Mouse (Mus musculus) neural tube, embryonic 12.5 days (tissue): ENCODE measurements around the gene Slc6a2. TPM values are rescaled to one million over a fixed set of nuclear protein-coding genes. Genes with fewer than 3 reads are reported as not detected.

Source experiments
- ATAC-seq: fragments of 200-750 bp; cut with Nextera tagmentation; 2 replicates; pipeline ENCODE4 v1.8.0; 2017; ENCODE audit warnings: low read depth, mild to moderate bottlenecking, moderate TSS enrichment, moderate library complexity; ENCODE audit not compliant: low FRiP score
- H3K27ac ChIP-seq: fragments of 300-500 bp; sonication (generic); 2 replicates; pipeline ENCODE4 v1.5.1; 2016
- H3K27me3 ChIP-seq: fragments of 300-500 bp; sonication (generic); replicated peaks from 2 replicates; pipeline ENCODE4 v1.6.1; 2016; ENCODE audit warnings: mild to moderate bottlenecking
- H3K36me3 ChIP-seq: fragments of 300-500 bp; sonication (generic); 2 replicates; pipeline ENCODE4 v1.6.1; 2016; ENCODE audit warnings: mild to moderate bottlenecking
- H3K4me1 ChIP-seq: fragments of 300-500 bp; sonication (generic); 2 replicates; pipeline ENCODE4 v1.6.1; 2016
- H3K4me2 ChIP-seq: fragments of 300-500 bp; sonication (generic); replicated peaks from 2 replicates; pipeline ENCODE4 v1.6.1; 2016; ENCODE audit warnings: mild to moderate bottlenecking
- H3K4me3 ChIP-seq: fragments of 300-500 bp; sonication (generic); 2 replicates; pipeline ENCODE4 v1.5.1; 2016
- H3K9ac ChIP-seq: fragments of 300-500 bp; sonication (generic); 2 replicates; pipeline ENCODE4 v1.6.1; 2016; ENCODE audit warnings: mild to moderate bottlenecking
- H3K9me3 ChIP-seq: fragments of 300-500 bp; sonication (generic); 2 replicates; pipeline ENCODE4 v1.6.1; 2016; ENCODE audit warnings: mild to moderate bottlenecking
- WGBS: fragments of 180-500 bp; shearing (Covaris S2); methylation state at CpG from one replicate; pipeline ENCODE4 v1.1.7; 2016; 5-methylcytosine and 5-hydroxymethylcytosine counted together
- polyA plus RNA-seq: library from polyadenylated mRNA; unstranded; fragments of >200 nt; fragmentation: Nextera tagmentation; extraction: Ambion mirVana; gene quantifications from 2 replicates; pipeline ENCODE4 v1.2.1, GENCODE M21; 2016

The Slc6a2 gene
- polyA plus RNA-seq: 0.03 and 0.06 TPM in 2 replicates

DNA sequence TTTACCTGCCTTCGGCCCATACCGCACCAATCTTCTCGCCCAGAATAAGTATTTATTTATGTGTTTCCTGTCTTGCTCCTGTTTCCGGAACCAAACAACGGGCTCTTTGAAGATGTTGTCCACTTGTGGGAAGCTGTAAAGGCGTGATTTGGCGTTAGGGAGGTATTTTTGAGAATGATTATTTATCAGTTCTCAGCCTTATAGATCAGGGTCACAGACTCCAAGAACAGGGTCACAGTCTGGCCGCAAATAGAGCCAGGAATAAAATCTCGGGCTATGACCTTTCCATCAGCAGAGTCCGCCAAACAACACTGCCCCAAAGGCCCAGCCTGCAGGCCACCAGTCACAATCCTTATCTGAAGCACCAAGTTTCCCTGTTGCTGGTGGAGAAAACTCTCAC lies at the start of gene Slc6a2:
Gene Slc6a2 (plus strand): TSS at position 301 of the 400 bp plus-strand sequence.
- ATAC-seq: no peak
- H3K4me2 ChIP-seq: peak within 1 kb of the TSS; percentile 79
- peaks cover 39% of the 10 kb centered on the region for H3K27me3 ChIP-seq
- H3K36me3 ChIP-seq: no peaks in the 10 kb centered on the region
- peak within 1 kb of the TSS; percentile 39 for H3K4me3 ChIP-seq
- H3K4me1 ChIP-seq: peaks cover 14% of the 10 kb centered on the region
- no peaks in the 10 kb centered on the region for H3K9me3 ChIP-seq
- H3K27ac ChIP-seq: no peak within 1 kb of the TSS
- WGBS: 73% methylated on average over 10 of the region's 10 CpGs
- H3K9ac ChIP-seq: no peak within 1 kb of the TSS

DNA sequence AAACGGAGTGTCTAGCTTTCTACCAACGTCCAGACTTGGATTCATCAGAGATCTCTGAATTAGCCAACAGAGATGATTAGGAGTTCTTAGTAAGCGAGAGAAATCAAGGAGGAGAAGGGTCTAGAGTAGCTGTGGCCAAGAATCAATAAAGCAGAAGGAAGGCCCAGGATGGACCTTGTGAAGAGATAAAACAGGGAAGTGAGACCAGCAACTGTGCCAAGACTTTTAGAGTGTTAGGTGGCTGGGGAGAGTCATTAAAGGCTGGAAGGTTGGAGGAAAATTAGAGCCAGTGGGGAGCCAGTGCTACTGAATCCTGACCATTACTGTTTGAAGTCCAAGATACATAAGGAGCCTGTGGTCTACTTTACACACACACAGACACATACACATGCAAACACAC lies 48.4 kb upstream of the Slc6a2 start:
- Histone ChIP-seq H3K9ac (no peak overlapping the region), H3K4me3 (no peak overlapping the region), H3K4me1 (no peaks in the 10 kb centered on the region), H3K9me3 (no peaks in the 10 kb centered on the region), H3K4me2 (no peak overlapping the region), H3K27me3 (no peaks in the 10 kb centered on the region), H3K36me3 (no peaks in the 10 kb centered on the region), H3K27ac (no peak overlapping the region)
- no peak for ATAC-seq
- 82% methylated on average over 3 of the region's 3 CpGs for WGBS

DNA sequence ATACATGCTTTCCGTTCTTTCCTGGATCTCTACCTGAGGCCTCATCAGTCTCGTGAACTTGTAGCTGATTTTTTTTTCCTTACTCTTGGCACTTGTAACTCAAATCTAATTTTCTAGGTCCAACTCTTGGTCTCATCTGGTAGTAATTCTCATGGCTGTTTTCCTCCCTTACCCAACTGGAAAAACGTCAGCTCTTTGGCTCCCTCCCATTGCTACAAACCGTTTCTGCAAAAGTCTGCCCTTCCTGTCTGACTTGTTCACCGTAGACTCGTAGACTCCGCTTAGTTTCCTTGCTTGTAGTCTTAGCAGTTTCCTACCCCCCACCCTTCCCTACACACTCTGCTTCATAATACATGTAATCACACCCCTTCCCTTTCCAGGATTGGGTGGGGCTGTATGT lies 46.5 kb upstream of the Slc6a2 start:
- H3K36me3 ChIP-seq: no peaks in the 10 kb centered on the region
- no peak overlapping the region for H3K27ac ChIP-seq
- H3K4me3 ChIP-seq: no peak overlapping the region
- no peak overlapping the region for H3K9ac ChIP-seq
- WGBS: 86% methylated on average over 7 of the region's 7 CpGs
- H3K9me3 ChIP-seq: no peaks in the 10 kb centered on the region
- H3K27me3 ChIP-seq: no peaks in the 10 kb centered on the region
- no peaks in the 10 kb centered on the region for H3K4me1 ChIP-seq
- no peak overlapping the region for H3K4me2 ChIP-seq
- ATAC-seq: no peak

DNA sequence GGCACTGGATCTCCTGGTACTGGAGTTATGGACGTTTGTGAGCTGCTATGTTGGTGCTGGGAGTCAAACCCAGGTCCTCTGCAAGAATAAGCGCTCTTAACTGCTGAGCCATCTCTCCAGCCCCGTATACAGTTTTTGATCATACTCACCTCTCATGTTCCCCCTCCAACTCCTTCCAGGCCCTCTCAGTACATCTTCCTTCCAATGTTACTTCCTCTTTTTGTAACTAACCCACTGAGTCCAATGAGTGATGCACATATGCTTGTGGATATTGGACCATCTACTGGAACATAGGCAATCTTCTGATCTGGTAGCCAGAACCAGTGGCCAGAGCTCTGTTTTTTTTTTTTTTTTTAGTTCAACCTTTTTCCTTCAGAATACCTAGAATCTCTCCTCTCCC lies 43.8 kb upstream of the Slc6a2 start:
- Histone ChIP-seq H3K4me1 (no peaks in the 10 kb centered on the region), H3K4me3 (no peak overlapping the region), H3K4me2 (no peak overlapping the region), H3K27ac (no peak overlapping the region), H3K27me3 (no peaks in the 10 kb centered on the region), H3K9me3 (no peaks in the 10 kb centered on the region), H3K9ac (no peak overlapping the region), H3K36me3 (no peaks in the 10 kb centered on the region)
- WGBS: 92% methylated on average over 3 of the region's 3 CpGs
- no peak for ATAC-seq

DNA sequence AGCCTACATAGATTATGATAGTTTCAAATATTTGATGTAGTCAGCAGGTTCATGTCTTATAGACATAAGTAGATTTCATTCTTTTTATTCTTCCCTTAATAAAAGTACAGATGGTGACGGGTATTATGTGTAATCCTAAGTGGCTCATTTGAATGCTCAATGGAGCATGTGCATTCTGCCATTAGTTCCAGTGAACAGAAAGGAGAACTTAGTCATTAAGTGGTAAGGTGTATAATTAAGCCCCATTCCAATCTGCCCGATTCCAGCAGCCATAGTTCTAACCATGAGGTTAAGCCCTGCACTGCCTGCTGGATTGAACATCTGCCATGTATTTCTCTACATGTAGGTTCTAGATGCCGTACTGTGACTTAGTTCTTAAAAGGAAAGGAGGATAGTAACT lies 38.1 kb upstream of the Slc6a2 start:
- no peak overlapping the region for H3K4me2 ChIP-seq
- 70% methylated on average over 3 of the region's 3 CpGs for WGBS
- H3K36me3 ChIP-seq: no peaks in the 10 kb centered on the region
- no peak overlapping the region for H3K9ac ChIP-seq
- no peak overlapping the region for H3K4me3 ChIP-seq
- no peaks in the 10 kb centered on the region for H3K9me3 ChIP-seq
- ATAC-seq: no peak
- H3K27ac ChIP-seq: no peak overlapping the region
- no peaks in the 10 kb centered on the region for H3K4me1 ChIP-seq
- H3K27me3 ChIP-seq: no peaks in the 10 kb centered on the region

DNA sequence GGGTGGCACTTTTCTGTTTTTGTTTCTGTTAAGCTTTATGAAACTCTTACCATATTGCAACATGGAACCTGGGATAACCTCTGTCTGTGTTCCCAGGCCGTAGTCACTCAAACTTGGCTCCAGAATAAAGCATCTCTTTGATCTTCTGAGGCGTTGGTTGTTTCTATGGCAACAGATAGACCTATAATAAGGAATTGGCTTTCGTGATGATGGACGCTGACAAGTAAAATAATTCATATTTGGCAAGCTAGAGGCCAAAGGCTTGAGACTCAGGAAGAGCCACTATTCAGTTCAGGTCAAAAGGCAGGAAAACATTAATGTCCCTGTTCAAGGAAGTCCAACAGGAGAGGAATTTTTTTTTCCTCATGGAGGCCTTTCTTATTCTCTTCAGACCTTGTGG lies 30.9 kb upstream of the Slc6a2 start:
- no peak overlapping the region for H3K4me3 ChIP-seq
- WGBS: 73% methylated on average over 4 of the region's 4 CpGs
- no peaks in the 10 kb centered on the region for H3K27me3 ChIP-seq
- no peaks in the 10 kb centered on the region for H3K9me3 ChIP-seq
- no peaks in the 10 kb centered on the region for H3K36me3 ChIP-seq
- no peaks in the 10 kb centered on the region for H3K4me1 ChIP-seq
- ATAC-seq: no peak
- H3K4me2 ChIP-seq: no peak overlapping the region
- H3K9ac ChIP-seq: no peak overlapping the region
- H3K27ac ChIP-seq: no peak overlapping the region

DNA sequence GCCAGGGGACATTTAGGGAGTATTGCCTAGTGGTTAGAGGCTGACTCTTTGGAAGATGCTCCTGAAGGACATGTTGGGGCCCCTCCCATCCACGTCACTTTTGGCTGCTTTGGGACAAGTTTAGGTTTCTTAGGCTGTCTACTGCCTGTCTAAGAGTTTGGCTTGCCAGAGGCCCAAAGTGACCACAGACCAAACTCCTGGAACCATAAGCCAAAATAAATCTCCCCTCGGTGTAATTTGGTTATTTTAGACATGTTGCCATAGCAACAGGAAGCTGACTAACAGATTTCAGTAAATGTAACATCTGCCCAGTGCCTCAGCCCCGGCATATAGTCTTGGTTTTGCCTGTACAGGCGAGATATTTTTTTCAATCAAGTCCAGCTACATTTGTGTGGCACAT lies 21.8 kb upstream of the Slc6a2 start:
- Histone ChIP-seq H3K9me3 (no peaks in the 10 kb centered on the region), H3K4me1 (no peaks in the 10 kb centered on the region), H3K36me3 (no peaks in the 10 kb centered on the region), H3K4me3 (no peak overlapping the region), H3K27ac (no peak overlapping the region), H3K4me2 (no peak overlapping the region), H3K27me3 (no peaks in the 10 kb centered on the region), H3K9ac (no peak overlapping the region)
- WGBS: 87% methylated on average over 4 of the region's 4 CpGs
- ATAC-seq: no peak

DNA sequence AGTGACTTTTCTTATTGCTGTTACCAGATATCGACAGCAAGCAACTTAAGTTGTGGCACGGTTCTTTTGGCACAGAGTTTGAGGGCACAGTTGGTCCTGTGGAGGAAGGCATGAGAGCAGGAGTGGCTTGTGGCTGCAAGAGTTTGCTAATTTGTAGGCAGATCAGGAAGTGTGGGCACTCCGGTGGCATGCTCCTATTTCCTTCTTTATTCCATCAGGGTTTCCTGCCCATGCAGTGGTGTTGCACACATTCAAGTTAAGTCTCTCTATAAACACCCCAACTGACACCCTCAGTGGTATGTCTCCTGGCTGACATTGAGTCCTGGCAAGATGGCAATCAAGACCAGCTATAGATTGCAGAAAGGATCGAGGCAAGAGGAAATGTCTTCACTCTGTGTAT lies 10.8 kb upstream of the Slc6a2 start:
- Histone ChIP-seq H3K27me3 (no peaks in the 10 kb centered on the region), H3K27ac (no peak overlapping the region), H3K4me3 (no peak overlapping the region), H3K4me1 (no peaks in the 10 kb centered on the region), H3K4me2 (no peak overlapping the region), H3K9me3 (no peaks in the 10 kb centered on the region), H3K9ac (no peak overlapping the region), H3K36me3 (no peaks in the 10 kb centered on the region)
- WGBS: 93% methylated on average over 4 of the region's 4 CpGs
- no peak for ATAC-seq

DNA sequence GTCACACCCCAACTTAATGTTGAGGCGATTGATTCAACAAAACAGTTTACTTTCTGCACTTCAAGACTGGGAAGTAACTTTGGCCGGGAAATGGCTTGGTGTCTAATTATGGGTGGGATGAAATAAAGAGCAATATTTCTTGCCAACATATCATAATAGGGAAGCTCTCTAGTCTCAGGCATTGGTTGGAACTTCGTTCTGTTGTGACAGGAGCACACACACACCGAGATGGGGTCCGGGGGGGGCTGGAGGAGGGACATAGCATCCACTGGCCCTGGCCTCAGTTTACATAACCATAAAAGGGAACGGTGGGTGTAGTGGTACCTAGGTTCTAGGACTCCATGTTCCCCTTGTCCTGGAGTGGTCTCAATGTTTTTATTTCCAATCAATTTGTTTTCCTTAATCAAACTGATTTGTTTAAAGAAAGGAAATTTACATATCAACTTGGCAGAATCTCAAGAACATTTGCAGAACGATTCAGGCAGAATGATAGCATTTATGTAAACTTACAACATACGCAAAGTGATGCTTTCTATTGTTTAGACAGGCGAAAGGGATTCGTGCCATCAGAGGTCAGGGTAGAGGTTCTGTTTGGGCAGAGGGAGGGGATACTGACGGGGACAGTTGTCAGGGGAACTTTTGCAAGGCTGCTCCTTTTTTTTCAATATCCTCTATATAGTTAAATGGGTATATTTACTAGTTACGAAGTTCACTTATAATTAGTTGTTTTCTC lies 9.1 kb upstream of the Slc6a2 start:
- H3K9ac ChIP-seq: no peak overlapping the region
- no peak for ATAC-seq
- no peaks in the 10 kb centered on the region for H3K9me3 ChIP-seq
- no peaks in the 10 kb centered on the region for H3K4me1 ChIP-seq
- H3K36me3 ChIP-seq: no peaks in the 10 kb centered on the region
- H3K27ac ChIP-seq: no peak overlapping the region
- no peak overlapping the region for H3K4me2 ChIP-seq
- 83% methylated on average over 12 of the region's 12 CpGs for WGBS
- H3K4me3 ChIP-seq: no peak overlapping the region
- H3K27me3 ChIP-seq: no peaks in the 10 kb centered on the region

DNA sequence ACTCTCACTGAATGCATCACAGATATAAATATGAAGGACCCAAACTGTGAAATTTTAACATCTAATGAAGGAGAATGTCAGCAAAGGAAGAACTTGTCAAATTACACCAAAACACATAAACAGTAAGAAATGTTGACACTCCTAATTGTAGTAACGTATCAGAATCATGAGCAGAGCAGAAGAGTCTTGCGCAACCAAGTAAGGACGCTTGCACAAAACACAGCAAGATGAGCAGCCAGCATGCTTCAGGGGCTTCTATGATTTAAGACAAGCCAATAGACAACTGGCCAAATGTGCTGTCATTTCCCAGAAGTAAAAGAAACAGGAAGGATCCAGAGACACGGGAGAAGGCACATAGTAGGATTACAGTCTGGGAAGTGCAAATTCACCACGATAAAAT lies 5.8 kb upstream of the Slc6a2 start:
- ATAC-seq: no peak
- no peak overlapping the region for H3K4me3 ChIP-seq
- no peaks in the 10 kb centered on the region for H3K36me3 ChIP-seq
- no peak overlapping the region for H3K27ac ChIP-seq
- H3K9ac ChIP-seq: no peak overlapping the region
- peaks cover 6% of the 10 kb centered on the region for H3K27me3 ChIP-seq
- H3K9me3 ChIP-seq: no peaks in the 10 kb centered on the region
- no peak overlapping the region for H3K4me2 ChIP-seq
- 87% methylated on average over 5 of the region's 5 CpGs for WGBS
- no peaks in the 10 kb centered on the region for H3K4me1 ChIP-seq

DNA sequence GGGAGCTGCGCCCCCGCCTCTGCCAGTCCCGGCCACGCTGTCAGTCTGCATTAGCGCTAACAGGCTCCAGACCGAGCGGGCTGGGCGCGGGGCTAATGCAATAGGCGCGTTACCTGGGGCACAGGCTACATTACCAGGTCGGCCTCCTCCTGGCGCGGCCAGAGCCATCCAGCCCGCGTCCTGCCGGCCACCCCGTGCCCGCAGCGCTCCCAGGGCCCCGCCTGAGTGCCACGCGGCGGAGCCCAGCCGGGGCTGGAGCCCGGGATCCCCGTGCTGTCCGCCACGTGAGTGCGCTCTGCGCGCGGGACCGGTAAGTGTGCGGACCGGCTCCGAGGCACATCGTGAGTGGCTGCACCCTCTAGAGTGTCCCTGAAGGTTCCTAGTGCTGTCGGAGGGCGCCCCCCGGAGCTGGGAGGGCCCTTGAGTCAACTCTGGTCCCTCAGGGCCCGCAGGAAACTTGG lies 602 bp downstream of the Slc6a2 start:
- H3K4me1 ChIP-seq: peaks cover 14% of the 10 kb centered on the region
- H3K4me3 ChIP-seq: peak overlapping the region; percentile 39
- no peak overlapping the region for H3K9ac ChIP-seq
- no peaks in the 10 kb centered on the region for H3K36me3 ChIP-seq
- peaks cover 39% of the 10 kb centered on the region for H3K27me3 ChIP-seq
- no peaks in the 10 kb centered on the region for H3K9me3 ChIP-seq
- H3K4me2 ChIP-seq: peak overlapping the region; percentile 79
- ATAC-seq: no peak
- under 1% methylated on average over 42 of the region's 42 CpGs for WGBS
- no peak overlapping the region for H3K27ac ChIP-seq

DNA sequence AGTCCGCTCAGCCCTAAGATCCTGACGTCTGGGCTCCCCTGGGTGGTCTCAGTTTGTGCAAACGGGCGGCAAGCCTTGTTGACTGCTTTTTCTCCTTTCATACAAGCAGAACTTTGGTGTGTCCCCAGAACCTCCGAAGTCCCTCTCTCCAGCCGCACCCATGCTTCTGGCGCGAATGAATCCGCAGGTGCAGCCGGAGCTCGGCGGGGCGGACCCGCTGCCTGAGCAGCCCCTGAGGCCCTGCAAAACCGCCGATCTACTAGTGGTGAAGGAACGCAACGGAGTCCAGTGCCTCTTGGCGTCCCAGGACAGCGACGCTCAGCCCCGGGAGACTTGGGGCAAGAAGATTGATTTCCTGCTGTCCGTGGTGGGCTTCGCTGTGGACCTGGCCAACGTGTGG lies 1.2 kb downstream of the Slc6a2 start:
- ATAC-seq: no peak
- peaks cover 39% of the 10 kb centered on the region for H3K27me3 ChIP-seq
- WGBS: 2% methylated on average over 25 of the region's 25 CpGs

DNA sequence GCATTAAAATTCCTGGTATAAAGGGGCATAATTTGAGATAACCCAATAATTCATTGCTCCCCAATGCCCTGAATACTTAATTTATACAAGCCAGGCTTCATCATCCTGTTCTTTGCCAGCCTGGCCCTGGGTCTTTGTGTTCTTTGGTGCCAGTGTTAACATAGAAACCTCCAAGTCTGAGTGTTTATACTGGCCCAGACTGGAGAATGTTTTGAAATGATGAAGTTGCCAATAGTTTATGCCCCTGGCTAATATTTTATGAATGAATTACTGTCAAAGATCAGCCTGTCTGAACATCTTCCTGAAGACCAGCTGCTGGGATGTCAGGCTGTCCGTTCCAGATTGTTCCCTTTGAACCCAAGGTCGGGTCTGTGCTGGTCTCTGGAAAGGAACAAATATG lies 4.7 kb downstream of the Slc6a2 start:
- H3K9ac ChIP-seq: no peak overlapping the region
- ATAC-seq: no peak
- peaks cover 14% of the 10 kb centered on the region for H3K4me1 ChIP-seq
- WGBS: 60% methylated on average over 2 of the region's 2 CpGs
- H3K9me3 ChIP-seq: no peaks in the 10 kb centered on the region
- peaks cover 28% of the 10 kb centered on the region for H3K27me3 ChIP-seq
- H3K27ac ChIP-seq: no peak overlapping the region
- no peak overlapping the region for H3K4me2 ChIP-seq
- H3K36me3 ChIP-seq: no peaks in the 10 kb centered on the region
- H3K4me3 ChIP-seq: no peak overlapping the region

More for the DNA sequence above, 1.2 kb downstream of the Slc6a2 start:
- Histone ChIP-seq H3K9ac (no peak overlapping the region), H3K9me3 (no peaks in the 10 kb centered on the region), H3K36me3 (no peaks in the 10 kb centered on the region), H3K4me2 (peak overlapping the region; percentile 79), H3K4me1 (peaks cover 14% of the 10 kb centered on the region), H3K4me3 (peak overlapping the region; percentile 39), H3K27ac (no peak overlapping the region)
